Mouse (Mus musculus) splenic B cell, adult 2 months (primary cell): Measurements from ENCODE around the gene Rilp.

ENCODE experiments used
- DNase-seq: peaks from one replicate; pipeline ENCODE4 v3.0.0-alpha.2; 2011; ENCODE audit warnings: low read depth, low spot score
- H3K27me3 ChIP-seq: 2 replicates; pipeline ENCODE4 v1.6.1; 2012; ENCODE audit warnings: mild to moderate bottlenecking, low read length, moderate library complexity, mixed read lengths; ENCODE audit not compliant: control insufficient read depth, poor library complexity, insufficient read depth, severe bottlenecking
- H3K36me3 ChIP-seq: 2 replicates; pipeline ENCODE4 v1.6.1; 2012; ENCODE audit warnings: mild to moderate bottlenecking, low read length, moderate library complexity, mixed read lengths; ENCODE audit not compliant: control insufficient read depth, poor library complexity, insufficient read depth, severe bottlenecking

Rilp gene

GRCm38 (mm10) chr11:75509741-75510626, at the start of gene Rilp:
TSS of gene Rilp (plus strand) at chr11:75510094.
- DNase-seq, result peak; percentile 21
- H3K27me3 ChIP-seq, result no peaks in the 10 kb centered on the region
- peaks cover 10% of the 10 kb centered on the region for H3K36me3 ChIP-seq

- DNase-seq, result peak; percentile 96
Measured at GRCm38 (mm10) chr11:75460103-75460843, 49.6 kb upstream of the Rilp start.

GRCm38 (mm10) chr11:75460844-75461742, 48.8 kb upstream of the Rilp start, which contains the start of gene Tlcd2:
TSS of gene Tlcd2 (plus strand) at chr11:75461715.
- Histone ChIP-seq H3K27me3 (no peaks in the 10 kb centered on the region), H3K36me3 (no peaks in the 10 kb centered on the region)
- DNase-seq, result peak; percentile 100

More at GRCm38 (mm10) chr11:75460103-75460843, 49.6 kb upstream of the Rilp start:
- Histone ChIP-seq H3K36me3 (no peaks in the 10 kb centered on the region), H3K27me3 (no peaks in the 10 kb centered on the region)

- DNase-seq, result no peak
- Histone ChIP-seq H3K27me3 (no peaks in the 10 kb centered on the region), H3K36me3 (no peaks in the 10 kb centered on the region)
Measured at GRCm38 (mm10) chr11:75461743-75462252, 48.1 kb upstream of the Rilp start.

DNA sequence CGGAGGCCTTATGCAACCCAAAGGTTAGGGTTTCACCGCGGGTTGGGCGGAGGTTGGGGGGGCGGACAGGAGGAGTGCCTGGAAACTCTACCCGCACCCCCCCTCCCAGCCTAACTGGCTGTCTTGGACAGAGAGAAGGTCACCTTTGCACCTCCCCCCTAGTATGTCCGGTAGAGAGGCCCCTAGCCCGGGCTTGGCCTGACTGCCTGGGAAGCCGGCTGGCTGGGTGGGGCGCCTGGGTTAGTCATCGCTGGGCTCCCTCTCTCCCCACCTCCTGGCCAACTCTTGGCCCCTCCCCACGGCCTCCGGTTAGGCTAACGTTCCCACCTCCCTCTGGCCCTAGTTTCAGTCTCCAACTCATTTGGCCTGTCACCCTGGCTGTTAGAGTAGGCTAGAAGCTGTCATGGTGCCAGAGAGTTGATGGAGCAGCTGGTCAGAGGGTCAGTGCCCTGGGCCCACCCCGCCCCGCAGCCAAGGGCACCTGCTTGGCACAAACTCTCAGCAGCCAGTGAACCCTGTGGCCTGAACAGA, 47.6 kb upstream of the Rilp start:
- H3K27me3 ChIP-seq, result no peaks in the 10 kb centered on the region
- H3K36me3 ChIP-seq, result no peaks in the 10 kb centered on the region
- DNase-seq, result peak; percentile 42

- Histone ChIP-seq H3K27me3 (no peaks in the 10 kb centered on the region), H3K36me3 (no peaks in the 10 kb centered on the region)
- DNase-seq, result no peak
Measured at GRCm38 (mm10) chr11:75462865-75463336, 47.0 kb upstream of the Rilp start.

DNA sequence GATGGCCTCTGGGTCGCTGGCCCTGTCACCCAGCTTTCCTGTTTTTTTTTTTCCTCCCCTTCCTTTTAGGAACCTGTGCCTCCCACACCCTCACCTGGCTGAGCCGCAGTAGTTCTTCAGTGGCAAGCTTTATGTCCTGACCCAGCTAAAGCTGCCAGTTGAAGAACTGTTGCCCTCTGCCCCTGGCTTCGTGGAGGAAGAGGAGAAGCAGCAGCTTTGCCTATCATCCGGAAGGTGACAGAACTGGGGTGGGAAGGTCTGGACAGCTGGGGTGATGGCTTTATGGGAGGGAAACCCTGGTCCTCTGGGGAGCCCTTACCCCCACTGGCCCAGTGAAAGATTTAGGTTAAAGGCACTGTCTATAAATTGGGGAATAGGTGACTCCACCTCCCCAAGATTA, 46.3 kb upstream of the Rilp start:
- no peak for DNase-seq
- Histone ChIP-seq H3K27me3 (no peaks in the 10 kb centered on the region), H3K36me3 (no peaks in the 10 kb centered on the region)

- H3K27me3 ChIP-seq, result no peaks in the 10 kb centered on the region
- no peaks in the 10 kb centered on the region for H3K36me3 ChIP-seq
- DNase-seq, result no peak
Measured at GRCm38 (mm10) chr11:75464417-75464816, 45.5 kb upstream of the Rilp start.

DNA sequence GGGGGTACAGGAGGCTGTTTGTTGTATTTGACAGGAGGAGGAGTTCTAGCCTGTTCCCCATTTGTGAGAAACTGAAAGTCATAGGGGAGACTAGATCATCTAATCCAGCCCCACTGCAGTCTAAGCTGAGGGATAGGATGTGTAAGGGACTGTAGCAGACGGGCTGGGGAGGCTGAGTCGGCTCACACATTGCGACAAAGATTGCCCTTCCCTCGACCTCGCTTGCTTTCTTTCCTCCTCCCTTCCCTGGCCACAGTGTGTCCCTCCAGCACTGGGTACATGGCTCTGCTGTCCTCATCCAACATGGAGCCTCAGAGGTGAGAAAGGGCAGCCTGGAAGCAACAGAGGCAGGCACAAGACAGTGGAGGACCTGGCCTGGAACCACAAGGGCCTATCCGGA, 44.8 kb upstream of the Rilp start:
- Histone ChIP-seq H3K27me3 (no peaks in the 10 kb centered on the region), H3K36me3 (no peaks in the 10 kb centered on the region)
- no peak for DNase-seq

DNA sequence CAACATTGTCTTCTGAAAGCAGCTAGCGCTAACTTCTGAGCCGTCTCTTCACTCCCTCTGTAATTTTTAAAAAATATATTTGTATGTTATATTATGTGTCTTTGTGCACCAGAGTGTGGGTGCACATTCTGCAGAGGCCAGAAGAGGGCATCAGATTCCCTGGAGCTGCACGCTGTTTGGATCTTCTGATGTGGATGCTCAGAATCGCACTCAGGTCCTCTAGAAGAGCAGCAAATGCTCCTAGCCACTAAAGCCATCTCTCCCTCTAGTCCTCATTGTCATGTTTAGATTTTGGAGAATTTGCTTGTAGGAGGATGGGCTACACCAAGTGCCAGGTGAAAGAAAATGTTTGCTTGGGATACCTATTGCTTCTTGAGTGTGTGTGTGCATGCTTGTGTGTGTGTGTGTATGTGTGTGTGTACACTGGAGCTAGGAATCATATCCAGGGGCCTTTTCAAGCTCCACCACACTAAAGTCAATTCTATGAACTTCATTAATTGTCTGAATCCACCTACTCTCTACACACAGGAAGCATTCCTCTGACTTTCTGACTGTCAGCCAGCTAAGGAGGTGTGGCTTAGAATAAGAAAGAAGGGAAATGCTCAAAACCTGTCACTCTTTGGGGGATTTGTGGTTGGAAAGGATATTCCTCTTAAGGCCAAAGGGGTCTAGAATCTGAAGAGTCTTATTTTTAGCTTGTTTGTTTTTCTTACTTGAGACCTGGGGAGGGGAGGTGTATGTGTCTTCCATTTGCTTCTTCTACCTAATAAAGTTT, 43.0 kb upstream of the Rilp start:
- no peaks in the 10 kb centered on the region for H3K36me3 ChIP-seq
- no peaks in the 10 kb centered on the region for H3K27me3 ChIP-seq
- DNase-seq, result peak; percentile 50

- no peak for DNase-seq
- Histone ChIP-seq H3K36me3 (no peaks in the 10 kb centered on the region), H3K27me3 (no peaks in the 10 kb centered on the region)
Measured at GRCm38 (mm10) chr11:75467512-75468215, 42.2 kb upstream of the Rilp start.

DNA sequence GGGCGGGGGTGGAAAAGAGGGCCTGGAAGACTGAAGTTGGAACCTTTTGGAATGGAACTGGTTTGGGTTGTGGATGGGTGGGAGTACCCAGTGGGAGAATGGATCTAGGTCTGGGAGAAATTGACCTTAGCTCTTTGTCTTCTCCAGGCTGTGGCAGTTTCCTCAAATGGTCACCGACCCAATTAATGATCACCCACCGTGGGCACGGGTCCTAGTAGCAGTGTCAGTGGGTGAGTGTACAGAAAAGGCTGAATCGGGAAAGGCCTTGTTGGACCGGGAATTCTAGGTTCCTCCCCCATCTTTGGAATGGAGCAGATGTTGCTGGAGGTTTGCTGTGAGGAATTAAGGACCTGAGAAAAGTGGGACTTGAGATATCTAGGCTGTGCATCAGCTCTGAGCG, 41.5 kb upstream of the Rilp start:
- H3K27me3 ChIP-seq, result no peaks in the 10 kb centered on the region
- no peak for DNase-seq
- H3K36me3 ChIP-seq, result no peaks in the 10 kb centered on the region

DNA sequence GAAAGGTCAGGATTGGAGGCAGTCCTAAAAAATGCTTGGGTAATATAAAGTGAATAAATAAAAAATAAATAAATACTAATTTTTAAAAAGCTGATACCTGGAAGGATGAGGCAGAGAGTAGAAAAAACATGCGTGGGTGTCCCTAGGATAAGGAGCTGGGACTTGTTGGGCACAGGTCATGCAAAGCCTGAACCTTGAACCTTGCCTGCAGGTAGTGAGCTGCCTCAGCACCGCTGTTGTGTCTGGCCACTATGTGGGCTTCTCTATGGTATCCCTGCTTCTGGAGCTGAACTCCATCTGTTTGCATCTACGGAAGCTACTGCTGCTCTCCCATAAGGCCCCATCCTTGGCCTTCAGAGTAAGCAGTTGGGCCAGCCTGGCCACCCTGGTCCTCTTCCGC, 40.6 kb upstream of the Rilp start:
- H3K27me3 ChIP-seq, result no peaks in the 10 kb centered on the region
- DNase-seq, result no peak
- H3K36me3 ChIP-seq, result no peaks in the 10 kb centered on the region
